Mouse (Mus musculus) brain, embryonic 18.5 days (tissue): Measurements from ENCODE around the gene Paxx.
"Not testable (repeated sequence)": the region's sequence is repeated elsewhere in the genome, so short reads cannot be mapped to it uniquely, and the experiment has no call there.

Experiments used
- DNase-seq: peaks from one replicate; pipeline ENCODE4 v3.0.0-alpha.2; 2012; ENCODE audit warnings: low read depth, low spot score

Gene Paxx

GRCm38 (mm10) chr2:25450853-25451647 lies 9.8 kb downstream of the Paxx start:
- no peak for DNase-seq

DNA sequence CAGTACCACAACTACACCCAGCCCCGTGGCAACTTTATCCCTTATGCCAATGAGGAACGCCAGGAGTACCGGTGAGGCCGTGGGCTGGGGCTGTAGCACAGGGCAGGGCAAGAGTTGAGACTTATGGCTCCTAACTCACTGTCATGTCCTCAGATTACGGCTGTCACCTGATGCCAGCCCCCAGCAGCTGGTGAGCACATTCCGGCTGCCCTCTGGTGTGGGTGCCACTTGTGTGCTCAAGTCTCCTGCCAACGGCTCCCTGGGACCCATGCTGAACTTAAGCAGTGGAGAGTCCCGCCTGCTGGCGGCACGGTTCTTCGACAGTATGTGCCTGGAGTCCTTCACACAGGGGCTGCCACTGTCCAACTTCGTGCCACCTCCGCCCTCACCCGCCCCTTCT lies 18.2 kb downstream of the Paxx start:
- no peak for DNase-seq

DNA sequence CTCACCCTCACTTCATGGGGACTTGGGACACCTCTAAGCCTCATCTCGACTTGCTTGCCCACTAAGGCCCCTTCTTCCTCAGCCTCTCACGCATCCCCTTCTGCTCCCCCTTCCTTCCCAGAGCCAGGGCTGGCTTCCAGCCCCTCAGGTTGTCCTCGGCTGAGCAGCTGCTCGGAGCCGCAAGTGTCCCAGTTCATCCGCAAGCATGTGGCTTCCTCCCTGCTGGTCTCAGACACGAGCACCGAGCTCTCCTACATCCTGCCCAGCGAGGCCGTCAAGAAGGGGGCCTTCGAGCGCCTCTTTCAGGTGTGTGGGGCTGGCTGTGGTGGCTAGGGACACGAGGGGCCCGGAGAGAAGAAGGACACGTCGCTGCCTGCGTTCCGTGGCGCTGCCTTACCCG lies 19.8 kb downstream of the Paxx start:
- DNase-seq = no peak

DNA sequence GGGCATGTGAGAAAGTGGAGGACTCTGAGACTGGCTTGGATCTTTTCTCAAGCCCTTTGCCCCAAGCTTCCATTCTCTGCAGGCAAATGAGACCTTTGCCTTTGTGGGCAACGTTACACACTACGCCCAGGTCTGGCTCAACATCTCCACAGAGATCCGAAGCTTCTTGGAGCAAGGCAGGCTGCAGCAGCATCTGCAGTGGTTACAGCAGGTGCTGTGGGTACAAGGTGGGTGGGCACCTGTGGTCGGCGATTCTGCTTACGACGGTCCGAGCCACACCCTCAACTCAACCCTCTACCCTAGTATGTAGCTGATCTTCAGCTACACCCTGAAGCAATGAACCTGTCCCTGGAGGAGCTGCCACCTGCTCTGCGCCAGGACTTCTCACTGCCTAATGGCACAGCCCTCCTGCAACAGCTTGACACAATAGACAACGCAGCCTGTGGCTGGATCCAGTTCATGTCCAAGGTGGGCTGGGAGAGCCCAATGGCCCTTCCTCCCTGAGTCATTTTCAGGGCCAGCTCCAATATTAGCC lies 24.5 kb downstream of the Paxx start:
- no peak for DNase-seq

- no peak for DNase-seq
These were observed 26.6 kb downstream of the Paxx start for GRCm38 (mm10) chr2:25434292-25434691.

DNA sequence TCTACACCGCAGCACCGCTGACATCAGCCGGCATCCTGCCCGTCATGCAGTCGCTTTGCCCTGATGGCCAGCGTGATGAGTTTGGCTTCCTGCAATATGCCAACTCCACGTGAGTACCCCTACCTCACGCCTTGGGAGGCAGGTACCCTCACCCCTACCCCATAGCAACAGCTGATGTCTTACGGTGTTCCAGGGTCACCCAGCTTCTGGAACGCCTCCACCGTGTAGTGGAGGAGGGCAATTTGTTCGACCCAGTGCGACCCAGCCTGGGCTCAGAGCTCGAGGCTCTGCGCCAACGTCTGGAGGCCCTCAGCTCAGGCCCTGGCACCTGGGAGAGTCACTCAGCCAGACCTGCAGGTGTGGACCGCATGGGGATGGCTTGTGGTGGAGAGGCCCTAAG lies 27.8 kb downstream of the Paxx start:
- no peak for DNase-seq

GRCm38 (mm10) chr2:25432326-25433098 lies 28.4 kb downstream of the Paxx start:
- no peak for DNase-seq

- DNase-seq = no peak
These were observed 29.5 kb downstream of the Paxx start for GRCm38 (mm10) chr2:25431308-25431855.

DNA sequence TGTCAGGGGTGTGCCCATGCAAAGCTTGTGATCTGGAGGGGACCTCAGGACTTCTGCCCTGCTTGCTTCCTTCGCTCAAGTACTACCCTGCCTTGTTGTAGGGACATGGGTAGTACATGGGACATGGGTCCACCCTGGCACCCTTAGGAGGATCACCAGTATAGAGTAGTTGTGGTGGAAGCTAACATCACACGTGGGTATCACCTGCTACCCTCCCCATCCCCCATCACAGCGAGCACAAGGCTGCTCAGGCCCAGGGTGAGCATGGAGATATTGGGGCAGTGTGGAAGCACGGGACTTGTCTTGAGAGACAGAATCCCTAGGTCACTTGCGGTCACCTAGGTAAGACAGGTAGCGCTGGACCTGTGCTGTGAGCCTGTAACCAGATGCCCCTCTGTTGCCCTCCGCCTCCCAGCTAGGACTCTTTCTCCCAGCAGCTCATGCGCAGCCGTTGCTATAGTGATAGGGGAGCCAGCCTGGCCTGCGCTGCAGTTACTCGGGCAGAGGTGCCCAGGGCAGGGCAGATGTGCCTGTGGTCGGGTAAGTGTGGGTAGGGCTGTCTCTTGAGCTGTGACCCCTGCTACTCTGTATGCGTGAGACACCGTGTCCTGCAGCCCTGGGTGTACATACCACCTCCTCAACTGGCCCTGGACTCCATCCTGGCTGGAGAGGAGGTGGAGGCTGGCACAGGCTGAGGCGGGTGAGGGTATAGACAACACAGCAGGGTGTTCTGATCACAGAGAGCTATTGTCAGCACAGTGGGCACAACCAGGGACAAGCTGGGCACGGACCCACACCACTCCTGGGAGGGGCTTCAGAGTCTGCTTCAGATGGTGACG lies 30.3 kb downstream of the Paxx start:
- no peak for DNase-seq

- no peak for DNase-seq
These were observed 31.3 kb downstream of the Paxx start for GRCm38 (mm10) chr2:25429435-25430180.

GRCm38 (mm10) chr2:25428442-25429236 lies 32.3 kb downstream of the Paxx start, which contains the start of gene Abca2:
Abca2 (plus strand) TSS chr2:25428703.
- peak; percentile 83 for DNase-seq

- DNase-seq = no peak
These were observed 33.6 kb downstream of the Paxx start for GRCm38 (mm10) chr2:25427256-25427655.

GRCm38 (mm10) chr2:25426721-25427191 lies 34.1 kb downstream of the Paxx start:
- DNase-seq = no peak

- DNase-seq = no peak
These were observed 35.4 kb downstream of the Paxx start for GRCm38 (mm10) chr2:25425481-25425880.

- no peak for DNase-seq
These were observed 37.3 kb downstream of the Paxx start for GRCm38 (mm10) chr2:25423626-25424025.

- no peak for DNase-seq
These were observed 38.1 kb downstream of the Paxx start, which contains the start of gene Fut7 for GRCm38 (mm10) chr2:25422587-25423410. Fut7 (plus strand) TSS chr2:25423267.

DNA sequence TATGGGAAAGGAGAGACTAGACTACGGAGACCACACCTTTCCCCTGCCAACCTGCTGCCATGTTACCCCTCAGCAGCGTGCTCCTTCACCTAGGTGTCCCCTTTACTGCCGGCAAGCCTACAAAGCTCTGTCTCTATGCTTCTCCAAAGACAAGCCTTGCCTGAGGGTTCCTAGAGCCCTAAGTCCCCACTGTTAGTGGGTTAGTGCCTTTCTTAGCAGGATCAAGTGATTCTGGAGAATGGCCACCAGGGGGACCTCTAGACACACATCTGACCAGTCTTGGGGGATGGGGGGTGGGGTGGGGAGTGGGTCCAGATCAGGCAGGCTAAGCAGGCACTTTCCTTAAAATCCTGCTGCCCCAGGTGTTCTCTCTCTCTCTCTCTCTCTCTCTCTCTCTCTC lies 39.0 kb downstream of the Paxx start:
- no peak for DNase-seq

DNA sequence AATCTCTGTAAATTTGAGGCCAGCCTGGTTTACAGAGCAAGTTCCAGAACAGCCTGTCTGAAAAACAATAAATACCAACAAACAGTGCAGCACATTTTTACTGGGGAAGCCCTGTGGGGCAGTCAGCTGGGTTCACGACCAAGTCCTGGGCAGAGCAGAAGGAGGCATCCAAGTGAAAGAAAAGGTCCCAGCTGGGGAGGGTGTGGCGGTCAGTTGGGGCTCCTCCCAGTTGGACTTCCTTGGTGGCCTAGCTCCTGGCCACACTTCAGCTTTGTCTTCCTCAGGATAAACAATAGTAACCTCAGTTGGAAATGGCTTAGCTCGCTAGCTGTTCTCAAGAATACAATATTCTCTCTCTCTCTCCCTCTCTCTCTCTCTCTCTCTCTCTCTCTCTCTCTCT lies 43.5 kb downstream of the Paxx start:
- no peak for DNase-seq

- not testable (repeated sequence) for DNase-seq
These were observed 47.5 kb downstream of the Paxx start for GRCm38 (mm10) chr2:25413436-25413835.
